In the genomic region with DNA sequence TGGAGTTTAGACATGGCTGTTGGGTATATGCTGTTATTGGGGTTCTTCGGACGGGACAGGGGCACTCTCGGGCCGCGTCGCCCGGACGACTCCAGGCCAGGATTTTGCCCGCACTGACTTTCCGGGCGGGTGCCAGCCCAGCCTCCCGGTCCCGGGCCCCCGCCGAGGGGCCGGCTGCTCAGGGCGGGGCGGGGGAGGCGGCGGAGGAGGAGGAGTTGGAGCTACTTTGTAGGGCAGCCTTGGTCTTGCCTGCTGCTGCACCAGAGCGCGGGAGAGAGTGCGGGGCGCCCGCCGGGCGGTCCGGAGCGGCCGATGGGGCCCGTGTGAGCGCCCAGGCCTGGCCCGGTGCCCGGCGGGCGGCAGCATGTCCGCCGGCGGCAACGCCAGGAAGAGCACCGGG, we compare ENCODE assay signal across 8 mouse cellular contexts.
A peak's percentile ranks its signal among the peaks of the same experiment; 100 is the strongest.
DNase-seq lines count a peak whose midpoint lies in the region; ATAC-seq and TF ChIP-seq lines count a peak whose summit lies in the region.

No protein-coding gene starts in this region.

- DNase-seq in ZHBTc4 (ENCODE audit: low read depth, low spot score), result peak; percentile 77
- peak; percentile 89 for DNase-seq in cerebellum, adult 11 months
- peak; percentile 80 for DNase-seq in limb, embryonic 14.5 days (ENCODE audit: low spot score)
- peak; percentile 20 to 47 for DNase-seq in thymus, postnatal 36 days
- no peak for DNase-seq in T-cell, adult 2 months (ENCODE audit: low spot score)

- H3K9me3 ChIP-seq in forebrain, embryonic 13.5 days (replicated peaks), result no peaks in the 10 kb centered on the region
- no peaks in the 10 kb centered on the region for H3K9me3 ChIP-seq in hindbrain, embryonic 12.5 days (replicated peaks)
- no peaks in the 10 kb centered on the region for H3K9me3 ChIP-seq in limb, embryonic 14.5 days (ENCODE audit: control insufficient read depth, low read length)
- no peaks in the 10 kb centered on the region for H3K9me3 ChIP-seq in midbrain, embryonic 15.5 days

- H3K4me2 ChIP-seq in forebrain, embryonic 13.5 days, result peak overlapping the region; percentile 92
- H3K4me2 ChIP-seq in hindbrain, embryonic 12.5 days (replicated peaks), result peak overlapping the region; percentile 78
- H3K4me2 ChIP-seq in limb, embryonic 14.5 days (replicated peaks; ENCODE audit: low read depth, low read length, severe bottlenecking), result peak overlapping the region; percentile 79
- H3K4me2 ChIP-seq in midbrain, embryonic 15.5 days, result peak overlapping the region; percentile 94

- H3K27me3 ChIP-seq in forebrain, embryonic 13.5 days, result no peaks in the 10 kb centered on the region; the same call in 1 of the 2 replicates
- peaks cover 2% of the 10 kb centered on the region; the same call in 1 of the 2 replicates for H3K27me3 ChIP-seq in hindbrain, embryonic 12.5 days
- H3K27me3 ChIP-seq in limb, embryonic 14.5 days (ENCODE audit: control insufficient read depth, insufficient read depth, low read length), result no peaks in the 10 kb centered on the region
- H3K27me3 ChIP-seq in midbrain, embryonic 15.5 days (replicated peaks), result no peaks in the 10 kb centered on the region

- H3K4me3 ChIP-seq in forebrain, embryonic 13.5 days, result peak overlapping the region; percentile 63
- peak overlapping the region; percentile 69 for H3K4me3 ChIP-seq in hindbrain, embryonic 12.5 days
- peak overlapping the region; percentile 84 for H3K4me3 ChIP-seq in limb, embryonic 14.5 days (replicated peaks; ENCODE audit: low read length)
- H3K4me3 ChIP-seq in midbrain, embryonic 15.5 days, result peak overlapping the region; percentile 48

- TF ChIP-seq POLR2A in limb, embryonic 14.5 days (IDR thresholded peaks at IDR 0.05; ENCODE audit: borderline replicate concordance, extremely low read depth, insufficient read depth, insufficient read length), result peak; percentile 69; the same call in 1 of the 2 replicates

- H3K4me1 ChIP-seq in forebrain, embryonic 13.5 days, result peaks cover 74% of the 10 kb centered on the region
- H3K4me1 ChIP-seq in hindbrain, embryonic 12.5 days, result peaks cover 73% of the 10 kb centered on the region
- H3K4me1 ChIP-seq in limb, embryonic 14.5 days (ENCODE audit: control insufficient read depth, insufficient read depth, low read length), result peaks cover 72% of the 10 kb centered on the region
- H3K4me1 ChIP-seq in midbrain, embryonic 15.5 days, result peaks cover 31% of the 10 kb centered on the region

- 2% methylated on average over 19 of the region's 41 CpGs for WGBS in forebrain, embryonic 13.5 days
- WGBS in hindbrain, embryonic 12.5 days, result under 1% methylated on average over 38 of the region's 41 CpGs
- WGBS in limb, embryonic 14.5 days, result 1% methylated on average over 33 of the region's 41 CpGs
- WGBS in midbrain, embryonic 15.5 days, result under 1% methylated on average over 33 of the region's 41 CpGs

- H3K9ac ChIP-seq in forebrain, embryonic 13.5 days, result peak overlapping the region; percentile 85
- peak overlapping the region; percentile 81 for H3K9ac ChIP-seq in hindbrain, embryonic 12.5 days
- peak overlapping the region; percentile 88 for H3K9ac ChIP-seq in limb, embryonic 14.5 days (ENCODE audit: low read depth, low read length, severe bottlenecking)
- H3K9ac ChIP-seq in midbrain, embryonic 15.5 days, result peak overlapping the region; percentile 53

- no peaks in the 10 kb centered on the region for H3K36me3 ChIP-seq in forebrain, embryonic 13.5 days (ENCODE audit: poor library complexity, severe bottlenecking)
- no peaks in the 10 kb centered on the region for H3K36me3 ChIP-seq in hindbrain, embryonic 12.5 days
- peaks cover 6% of the 10 kb centered on the region; the same call in 1 of the 2 replicates for H3K36me3 ChIP-seq in limb, embryonic 14.5 days (ENCODE audit: control insufficient read depth, insufficient read depth, low read length)
- no peaks in the 10 kb centered on the region for H3K36me3 ChIP-seq in midbrain, embryonic 15.5 days (replicated peaks)

- ATAC-seq in forebrain, embryonic 13.5 days, result peak; percentile 83
- ATAC-seq in hindbrain, embryonic 12.5 days (ENCODE audit: low FRiP score), result peak; percentile 75
- ATAC-seq in limb, embryonic 14.5 days (ENCODE audit: low FRiP score, low read depth), result peak; percentile 83
- peak; percentile 73 for ATAC-seq in midbrain, embryonic 15.5 days (replicated peaks)

- H3K27ac ChIP-seq in forebrain, embryonic 13.5 days, result peak overlapping the region; percentile 31; the same call in 1 of the 2 replicates
- peak overlapping the region; percentile 62 for H3K27ac ChIP-seq in hindbrain, embryonic 12.5 days
- H3K27ac ChIP-seq in limb, embryonic 14.5 days (replicated peaks; ENCODE audit: low read depth, low read length), result peak overlapping the region; percentile 78
- no peak overlapping the region for H3K27ac ChIP-seq in midbrain, embryonic 15.5 days
